Comparison of ENCODE assay signal across 8 mouse cellular contexts in the genomic region with DNA sequence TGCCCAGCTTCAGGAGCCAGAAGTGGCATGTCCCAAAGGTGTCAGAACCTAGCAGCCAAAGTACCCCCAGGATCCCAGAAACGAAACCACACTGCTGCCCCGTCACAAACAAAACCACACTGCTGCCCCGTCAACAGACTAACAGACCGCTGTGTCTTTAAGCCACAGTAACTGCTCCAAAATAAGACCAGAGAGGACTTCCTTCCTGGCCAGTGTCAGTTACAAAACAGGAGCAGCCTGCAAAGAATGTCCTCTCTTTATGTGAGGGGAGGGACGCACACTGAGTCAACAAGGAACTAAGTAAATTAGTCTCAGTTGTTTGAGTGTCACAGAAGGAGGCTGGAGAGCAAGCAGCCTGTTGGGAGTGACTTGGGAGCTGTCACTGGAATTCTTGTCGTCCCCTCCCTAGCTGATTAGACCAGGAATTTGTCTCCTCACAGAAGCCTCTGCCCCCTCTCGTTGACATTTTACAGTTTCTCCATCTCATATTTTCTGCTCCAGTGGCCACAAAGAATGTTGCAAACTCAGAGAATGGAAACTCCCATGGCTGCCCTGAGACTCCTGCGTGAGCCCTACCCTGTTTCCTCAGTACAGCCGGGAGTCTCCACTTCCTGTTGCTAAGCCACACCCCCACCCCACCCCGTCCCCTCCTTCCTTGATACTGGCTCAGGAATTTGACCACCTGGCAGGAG. TPM values are rescaled to one million over a fixed set of nuclear protein-coding genes. Genes with fewer than 3 reads are reported as not detected.
A peak's percentile ranks its signal among the peaks of the same experiment; 100 is the strongest.
DNase-seq lines count a peak whose midpoint lies in the region; ATAC-seq lines count a peak whose summit lies in the region.

No protein-coding gene starts in this region.

- no peaks in the 10 kb centered on the region for H3K36me3 ChIP-seq in neural tube, embryonic 11.5 days (ENCODE audit: control insufficient read depth, insufficient read depth, low read length)
- H3K36me3 ChIP-seq in embryonic facial prominence, embryonic 15.5 days, result no peaks in the 10 kb centered on the region
- H3K36me3 ChIP-seq in hindbrain, embryonic 12.5 days, result no peaks in the 10 kb centered on the region
- no peaks in the 10 kb centered on the region for H3K36me3 ChIP-seq in limb, embryonic 15.5 days
- no peaks in the 10 kb centered on the region for H3K36me3 ChIP-seq in midbrain, embryonic 14.5 days (ENCODE audit: control insufficient read depth, insufficient read depth, low read length)

- 25% methylated on average over 10 of the region's 10 CpGs for WGBS in neural tube, embryonic 11.5 days
- WGBS in embryonic facial prominence, embryonic 15.5 days, result 7% methylated on average over 10 of the region's 10 CpGs
- WGBS in hindbrain, embryonic 12.5 days, result 19% methylated on average over 10 of the region's 10 CpGs
- WGBS in limb, embryonic 15.5 days, result 16% methylated on average over 10 of the region's 10 CpGs
- 17% methylated on average over 10 of the region's 10 CpGs for whole genome bisulfite sequencing in midbrain, embryonic 14.5 days

- H3K27me3 ChIP-seq in neural tube, embryonic 11.5 days (ENCODE audit: control insufficient read depth, insufficient read depth, low read length), result no peaks in the 10 kb centered on the region
- H3K27me3 ChIP-seq in embryonic facial prominence, embryonic 15.5 days, result 0 out of 2 replicates have a peak, but pooled peaks cover 4% of the 10 kb centered on the region
- H3K27me3 ChIP-seq in hindbrain, embryonic 12.5 days, result no peaks in the 10 kb centered on the region
- peaks cover 4% of the 10 kb centered on the region; the same call in 1 of the 2 replicates for H3K27me3 ChIP-seq in limb, embryonic 15.5 days
- H3K27me3 ChIP-seq in midbrain, embryonic 14.5 days (ENCODE audit: control insufficient read depth, insufficient read depth, low read length), result no peaks in the 10 kb centered on the region

- H3K27ac ChIP-seq in neural tube, embryonic 11.5 days (ENCODE audit: low read depth, low read length), result no peak overlapping the region
- H3K27ac ChIP-seq in embryonic facial prominence, embryonic 15.5 days (replicated peaks), result peak overlapping the region; percentile 78
- H3K27ac ChIP-seq in hindbrain, embryonic 12.5 days, result peak overlapping the region; percentile 44; the same call in 1 of the 2 replicates
- H3K27ac ChIP-seq in limb, embryonic 15.5 days, result peak overlapping the region; percentile 69
- H3K27ac ChIP-seq in midbrain, embryonic 14.5 days (replicated peaks; ENCODE audit: low read depth, low read length), result no peak overlapping the region

- no peaks in the 10 kb centered on the region for H3K4me1 ChIP-seq in neural tube, embryonic 11.5 days (ENCODE audit: control insufficient read depth, insufficient read depth, low read length)
- H3K4me1 ChIP-seq in embryonic facial prominence, embryonic 15.5 days, result peaks cover 19% of the 10 kb centered on the region
- peaks cover 12% of the 10 kb centered on the region for H3K4me1 ChIP-seq in hindbrain, embryonic 12.5 days
- H3K4me1 ChIP-seq in limb, embryonic 15.5 days, result peaks cover 13% of the 10 kb centered on the region; the same call in 1 of the 2 replicates
- 0 out of 2 replicates have a peak, but pooled peaks cover 6% of the 10 kb centered on the region for H3K4me1 ChIP-seq in midbrain, embryonic 14.5 days (ENCODE audit: control insufficient read depth, insufficient read depth, low read length)

- no peaks in the 10 kb centered on the region for H3K9me3 ChIP-seq in neural tube, embryonic 11.5 days (ENCODE audit: control insufficient read depth, low read length)
- H3K9me3 ChIP-seq in embryonic facial prominence, embryonic 15.5 days (replicated peaks), result no peaks in the 10 kb centered on the region
- 0 out of 2 replicates have a peak, but pooled peaks cover 3% of the 10 kb centered on the region for H3K9me3 ChIP-seq in hindbrain, embryonic 12.5 days (replicated peaks)
- no peaks in the 10 kb centered on the region for H3K9me3 ChIP-seq in limb, embryonic 15.5 days
- peaks cover 5% of the 10 kb centered on the region; the same call in 1 of the 2 replicates for H3K9me3 ChIP-seq in midbrain, embryonic 14.5 days (ENCODE audit: control insufficient read depth, low read length)

- ATAC-seq in neural tube, embryonic 11.5 days (ENCODE audit: insufficient read depth, low FRiP score, low TSS enrichment), result 0 out of 2 replicates have a peak, but pooled peaks have one; percentile 41
- ATAC-seq in embryonic facial prominence, embryonic 15.5 days (ENCODE audit: insufficient number of reproducible peaks, low FRiP score, low TSS enrichment, low read depth), result peak; percentile 81
- ATAC-seq in hindbrain, embryonic 12.5 days (ENCODE audit: low FRiP score), result no peak
- ATAC-seq in limb, embryonic 15.5 days (ENCODE audit: insufficient number of reproducible peaks, low FRiP score, low TSS enrichment, low read depth), result peak; percentile 67; the same call in 1 of the 2 replicates
- no peak for ATAC-seq in midbrain, embryonic 14.5 days (ENCODE audit: low FRiP score, low TSS enrichment)

- intact Hi-C loops in left cerebral cortex, postnatal 14 days (cut with DNase I), result no loop called here

- DNase-seq in neural tube, embryonic 11.5 days (ENCODE audit: low spot score), result peak; percentile 39
- no peak for DNase-seq in neural tube, embryonic 10.5 days (ENCODE audit: extremely low spot score, low spot score)
- no peak for DNase-seq in midbrain, embryonic 14.5 days
- DNase-seq in cerebellum, adult 11 months, result no peak
- no peak for DNase-seq in left cerebral cortex, postnatal 14 days (ENCODE audit: low spot score in 2 of 2)

- H3K4me3 ChIP-seq in neural tube, embryonic 11.5 days (ENCODE audit: low read depth, low read length), result no peak overlapping the region
- H3K4me3 ChIP-seq in embryonic facial prominence, embryonic 15.5 days (replicated peaks), result peak overlapping the region; percentile 16
- no peak overlapping the region for H3K4me3 ChIP-seq in hindbrain, embryonic 12.5 days
- H3K4me3 ChIP-seq in limb, embryonic 15.5 days, result no peak overlapping the region
- no peak overlapping the region for H3K4me3 ChIP-seq in midbrain, embryonic 14.5 days (replicated peaks; ENCODE audit: low read depth, low read length)

- H3K9ac ChIP-seq in neural tube, embryonic 11.5 days (ENCODE audit: low read length), result no peak overlapping the region
- no peak overlapping the region for H3K9ac ChIP-seq in embryonic facial prominence, embryonic 15.5 days
- H3K9ac ChIP-seq in hindbrain, embryonic 12.5 days, result no peak overlapping the region
- no peak overlapping the region for H3K9ac ChIP-seq in limb, embryonic 15.5 days
- H3K9ac ChIP-seq in midbrain, embryonic 14.5 days (replicated peaks; ENCODE audit: low read length), result no peak overlapping the region

- H3K4me2 ChIP-seq in neural tube, embryonic 11.5 days (ENCODE audit: low read depth), result no peak overlapping the region
- H3K4me2 ChIP-seq in embryonic facial prominence, embryonic 15.5 days (replicated peaks), result peak overlapping the region; percentile 42
- peak overlapping the region; percentile 41 for H3K4me2 ChIP-seq in hindbrain, embryonic 12.5 days (replicated peaks)
- H3K4me2 ChIP-seq in limb, embryonic 15.5 days, result peak overlapping the region; percentile 28
- peak overlapping the region; percentile 30 for H3K4me2 ChIP-seq in midbrain, embryonic 14.5 days (ENCODE audit: low read length)

RNA-seq across cellular contexts. Expression of gene Clic5, which starts 50.8 kb away (rescaled TPM):
- polyA plus RNA-seq in neural tube, embryonic 11.5 days (2014; fragmentation: Nextera tagmentation; extraction: Ambion mirVana), result 0.14 and 0.23 TPM in 2 replicates
- 1.1 and 1.2 TPM in 2 replicates for polyA plus RNA-seq in embryonic facial prominence, embryonic 15.5 days (2015; fragmentation: Nextera tagmentation; extraction: Ambion mirVana)
- 0.50 TPM in 2 replicates for polyA plus RNA-seq in hindbrain, embryonic 12.5 days (2016; fragmentation: Nextera tagmentation; extraction: Ambion mirVana)
- polyA plus RNA-seq in limb, embryonic 15.5 days (2015; fragmentation: Nextera tagmentation; extraction: Ambion mirVana), result 0.79 and 0.81 TPM in 2 replicates
- 0.28 and 0.71 TPM in 2 replicates for polyA plus RNA-seq in midbrain, embryonic 14.5 days (2014; fragmentation: Nextera tagmentation; extraction: Ambion mirVana)
- 1 to 10 TPM; 3.1 to 3.3 TPM for total RNA-seq in left cerebral cortex, postnatal 14 days (2021)

Comparison
In these comparisons a context has a peak if more than half of its experiments do, and no peak if none do; other contexts are left out.
1. ATAC-seq: peak in neural tube, embryonic 11.5 days (single experiment), embryonic facial prominence, embryonic 15.5 days (single experiment) and limb, embryonic 15.5 days (single experiment); none in hindbrain, embryonic 12.5 days (single experiment) and midbrain, embryonic 14.5 days (single experiment).
2. H3K27ac ChIP-seq: peak in embryonic facial prominence, embryonic 15.5 days (single experiment), hindbrain, embryonic 12.5 days (single experiment) and limb, embryonic 15.5 days (single experiment); none in neural tube, embryonic 11.5 days (single experiment) and midbrain, embryonic 14.5 days (single experiment).